Mouse (Mus musculus) E14TG2a.4 (cell line): ENCODE measurements around the gene Slc22a18.

ENCODE experiments used
- H3K27me3 ChIP-seq: 2 replicates; pipeline ENCODE4 v1.6.1; 2014; ENCODE audit warnings: low read length, control low read depth; ENCODE audit not compliant: insufficient read depth
- H3K36me3 ChIP-seq: 2 replicates; pipeline ENCODE4 v1.6.1; 2014; ENCODE audit warnings: low read length, control low read depth; ENCODE audit not compliant: insufficient read depth
- H3K4me1 ChIP-seq: replicated peaks from 2 replicates; pipeline ENCODE4 v1.6.1; 2014; ENCODE audit warnings: low read depth, low read length, control low read depth
- H3K4me3 ChIP-seq: replicated peaks from 2 replicates; pipeline ENCODE4 v1.5.1; 2014; ENCODE audit warnings: mild to moderate bottlenecking, low read length
- H3K9me3 ChIP-seq: 2 replicates; pipeline ENCODE4 v1.6.1; 2014; ENCODE audit warnings: low read length, control low read depth
- CTCF ChIP-seq: conservative IDR thresholded peaks from 2 replicates; pipeline ENCODE4 v1.5.1; 2014; ENCODE audit warnings: low read length
- NANOG ChIP-seq: IDR thresholded peaks from 2 replicates; pipeline ENCODE4 v1.6.1; 2014; ENCODE audit warnings: borderline replicate concordance, low read length, mixed read lengths
- POU5F1 ChIP-seq: IDR thresholded peaks from 2 replicates; pipeline ENCODE4 v1.6.1; 2014; ENCODE audit warnings: low read length, borderline replicate concordance

The Slc22a18 gene

DNA sequence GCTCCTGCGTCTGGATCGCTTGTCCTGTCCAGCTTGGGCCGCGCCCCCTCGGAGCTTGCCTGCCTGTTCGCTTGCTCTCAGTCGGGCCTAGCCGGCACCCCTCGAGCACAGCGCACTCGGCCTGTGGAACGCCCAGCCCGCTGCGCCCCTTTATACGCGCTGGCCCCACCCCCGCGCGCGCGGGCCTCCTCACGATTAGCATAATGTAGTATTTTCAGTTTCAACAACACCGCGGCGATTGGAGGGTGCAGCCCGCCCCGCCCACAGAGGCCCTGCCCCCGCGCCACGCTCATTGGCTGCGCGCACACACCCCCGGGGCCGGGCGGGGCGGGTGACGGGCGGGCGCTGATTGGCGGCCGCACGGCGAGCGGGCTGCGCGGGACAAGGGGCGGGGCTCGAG lies 12.7 kb upstream of the Slc22a18 start, which contains the start of gene Cdkn1c:
Gene Cdkn1c (minus strand): TSS at position 177 of the 400 bp plus-strand sequence.
- H3K36me3 ChIP-seq: no peaks in the 10 kb centered on the region
- peaks cover 94% of the 10 kb centered on the region for H3K27me3 ChIP-seq
- peak within 1 kb of the TSS; percentile 78 for H3K4me3 ChIP-seq
- TF ChIP-seq CTCF: no peak
- no peak for TF ChIP-seq NANOG
- no peak for TF ChIP-seq POU5F1
- H3K9me3 ChIP-seq: peaks cover 3% of the 10 kb centered on the region; the same call in 1 of the 2 replicates
- H3K4me1 ChIP-seq: peaks cover 48% of the 10 kb centered on the region

DNA sequence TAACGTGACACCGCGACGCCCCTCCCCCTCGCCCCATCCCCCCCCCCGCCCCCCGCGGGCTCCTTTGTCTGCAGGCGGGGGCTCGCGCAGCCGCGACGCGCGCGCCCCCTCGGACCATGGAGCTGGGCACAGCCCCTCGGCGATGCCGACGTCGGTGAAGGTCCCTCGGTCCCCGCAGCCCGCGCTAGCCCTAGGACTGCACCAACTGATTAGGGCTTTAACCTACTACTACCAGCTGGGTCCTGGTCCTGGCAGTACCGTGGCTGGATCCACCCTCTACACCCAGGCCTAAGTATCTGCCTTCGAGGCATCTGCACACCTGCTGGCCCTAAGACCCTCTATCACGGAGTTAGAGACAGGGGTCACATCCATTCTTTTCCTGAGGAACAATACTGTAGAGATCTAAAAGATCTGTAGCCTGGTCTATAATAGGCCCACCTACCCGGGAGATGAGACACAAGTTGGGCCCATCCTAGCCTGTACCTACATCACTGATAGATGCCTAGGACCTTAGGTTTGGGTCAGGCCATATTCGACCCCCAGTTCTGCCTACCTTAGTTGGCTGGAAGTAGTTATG lies 12.2 kb upstream of the Slc22a18 start:
- H3K4me1 ChIP-seq: peaks cover 53% of the 10 kb centered on the region
- H3K4me3 ChIP-seq: peak overlapping the region; percentile 52
- H3K36me3 ChIP-seq: no peaks in the 10 kb centered on the region
- H3K27me3 ChIP-seq: peaks cover 94% of the 10 kb centered on the region
- H3K9me3 ChIP-seq: peaks cover 3% of the 10 kb centered on the region; the same call in 1 of the 2 replicates
- no peak for TF ChIP-seq CTCF
- no peak for TF ChIP-seq NANOG
- no peak for TF ChIP-seq POU5F1

DNA sequence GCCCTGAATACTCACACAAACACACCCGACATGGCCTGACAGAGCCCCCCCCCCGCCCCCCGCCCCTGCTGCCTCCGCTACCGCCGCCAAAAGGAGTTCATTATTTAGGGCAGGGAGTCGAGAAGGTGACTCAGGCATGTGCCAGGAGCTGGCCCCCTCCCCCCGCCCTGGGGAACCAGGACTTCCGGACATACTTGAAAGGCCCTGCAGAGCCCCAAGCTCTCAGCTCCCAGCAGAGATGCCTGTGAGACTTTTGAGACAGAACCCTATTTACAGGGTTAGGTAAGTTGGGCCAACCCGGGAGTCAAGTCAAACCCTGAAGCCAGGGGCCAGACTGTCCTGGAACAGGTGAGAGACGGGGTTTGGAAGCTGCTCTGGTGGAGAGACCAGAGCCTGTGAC lies 11.6 kb upstream of the Slc22a18 start:
- Histone ChIP-seq H3K4me3 (no peak overlapping the region), H3K36me3 (no peaks in the 10 kb centered on the region), H3K4me1 (peaks cover 57% of the 10 kb centered on the region), H3K27me3 (peaks cover 94% of the 10 kb centered on the region), H3K9me3 (peaks cover 3% of the 10 kb centered on the region; the same call in 1 of the 2 replicates)
- TF ChIP-seq CTCF (no peak), POU5F1 (no peak), NANOG (no peak)

DNA sequence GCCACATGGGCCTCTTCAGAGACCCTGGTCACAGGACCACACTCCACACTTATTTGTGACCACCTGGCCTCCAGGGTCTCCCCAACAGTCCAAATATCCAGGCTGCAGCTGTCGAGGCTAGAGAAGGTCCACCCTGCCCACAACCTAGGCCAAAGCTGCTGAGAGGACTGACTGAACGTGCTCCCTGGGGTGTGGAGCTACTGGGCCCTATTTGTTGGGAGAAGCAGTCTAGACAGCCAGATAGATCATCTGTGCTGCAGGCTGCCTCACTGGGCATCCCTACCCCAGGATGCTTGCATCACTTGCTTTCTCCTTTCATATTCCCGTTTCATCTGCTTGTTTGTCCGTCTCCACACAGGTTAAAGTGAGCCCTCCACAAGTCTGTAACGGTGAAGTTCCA lies 11.0 kb upstream of the Slc22a18 start:
- peaks cover 2% of the 10 kb centered on the region; the same call in 1 of the 2 replicates for H3K9me3 ChIP-seq
- no peaks in the 10 kb centered on the region for H3K36me3 ChIP-seq
- peaks cover 92% of the 10 kb centered on the region for H3K27me3 ChIP-seq
- no peak overlapping the region for H3K4me3 ChIP-seq
- TF ChIP-seq POU5F1 (no peak), NANOG (no peak), CTCF (no peak)
- peaks cover 63% of the 10 kb centered on the region for H3K4me1 ChIP-seq

DNA sequence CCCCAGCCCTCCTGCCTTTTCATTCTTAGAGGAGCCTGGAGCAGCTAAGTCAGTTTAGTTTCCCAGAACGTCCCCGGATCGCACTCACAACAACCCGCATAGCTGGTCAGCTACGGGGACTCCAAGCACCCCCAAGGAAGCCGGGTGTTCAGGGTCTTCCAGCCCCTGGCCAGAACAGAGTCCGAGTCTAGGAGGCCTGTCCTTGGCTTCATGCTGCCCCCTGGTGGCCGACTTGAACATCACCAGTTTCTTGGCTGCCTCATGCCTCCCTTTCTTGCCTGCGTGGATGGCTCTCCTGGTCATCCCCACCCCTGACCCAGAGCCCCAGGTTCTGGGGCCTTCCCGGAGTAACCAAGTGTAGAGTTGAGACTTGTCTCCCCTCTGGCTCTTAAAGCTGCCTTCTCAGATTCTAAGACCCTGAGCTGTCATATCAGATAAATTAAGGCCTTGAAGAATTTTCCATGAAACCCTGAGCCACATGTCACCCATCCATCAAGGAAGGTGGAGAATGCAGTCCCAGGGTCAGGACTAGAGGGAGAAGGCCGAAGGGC lies 9.6 kb upstream of the Slc22a18 start:
- no peak for TF ChIP-seq NANOG
- peak; percentile 61 for TF ChIP-seq CTCF
- Histone ChIP-seq H3K4me3 (no peak overlapping the region), H3K36me3 (no peaks in the 10 kb centered on the region)

DNA sequence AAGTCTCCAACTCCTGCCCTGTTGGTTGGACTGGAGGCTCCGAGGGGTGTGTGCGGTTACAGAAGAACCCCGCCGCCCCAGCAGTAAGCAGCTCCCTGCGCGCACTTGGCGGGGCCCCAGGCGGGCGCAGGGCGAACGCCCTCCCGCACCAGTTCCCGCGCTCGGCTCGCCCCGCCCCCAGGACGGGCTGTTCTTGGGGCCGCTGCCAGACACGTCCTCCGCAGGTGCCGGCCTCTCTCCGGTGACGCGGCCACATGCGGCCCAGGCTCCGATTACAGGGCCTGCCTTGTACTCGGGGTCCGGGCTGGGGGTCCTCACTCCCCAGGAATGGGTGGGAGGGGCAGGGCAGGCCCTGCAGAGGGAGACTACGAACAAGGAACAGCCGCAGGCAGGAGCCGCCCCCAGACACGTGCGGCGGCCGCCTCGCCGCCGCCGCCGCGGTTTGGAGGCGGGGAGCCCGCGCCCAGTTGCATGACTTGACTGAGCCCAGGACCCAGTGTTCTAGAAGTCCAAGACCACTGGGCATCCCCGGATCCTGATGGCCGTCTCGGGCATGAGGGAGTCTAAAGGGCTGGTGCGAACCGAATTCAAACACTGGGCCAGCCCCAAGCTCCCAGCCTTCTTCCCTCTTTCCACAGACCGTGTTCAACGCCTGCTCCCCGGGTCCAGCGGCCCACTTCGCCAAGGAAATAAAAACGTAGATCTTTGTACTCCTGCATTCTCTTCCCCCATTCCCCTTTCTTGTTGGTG lies 8.6 kb upstream of the Slc22a18 start:
- H3K4me1 ChIP-seq: peaks cover 75% of the 10 kb centered on the region
- H3K4me3 ChIP-seq: peak overlapping the region; percentile 71
- peaks cover 85% of the 10 kb centered on the region for H3K27me3 ChIP-seq
- H3K36me3 ChIP-seq: no peaks in the 10 kb centered on the region
- H3K9me3 ChIP-seq: no peaks in the 10 kb centered on the region
- TF ChIP-seq CTCF: no peak
- TF ChIP-seq NANOG: no peak
- no peak for TF ChIP-seq POU5F1

More for the DNA sequence above, 9.6 kb upstream of the Slc22a18 start:
- Histone ChIP-seq H3K27me3 (peaks cover 92% of the 10 kb centered on the region), H3K9me3 (no peaks in the 10 kb centered on the region), H3K4me1 (peaks cover 74% of the 10 kb centered on the region)

DNA sequence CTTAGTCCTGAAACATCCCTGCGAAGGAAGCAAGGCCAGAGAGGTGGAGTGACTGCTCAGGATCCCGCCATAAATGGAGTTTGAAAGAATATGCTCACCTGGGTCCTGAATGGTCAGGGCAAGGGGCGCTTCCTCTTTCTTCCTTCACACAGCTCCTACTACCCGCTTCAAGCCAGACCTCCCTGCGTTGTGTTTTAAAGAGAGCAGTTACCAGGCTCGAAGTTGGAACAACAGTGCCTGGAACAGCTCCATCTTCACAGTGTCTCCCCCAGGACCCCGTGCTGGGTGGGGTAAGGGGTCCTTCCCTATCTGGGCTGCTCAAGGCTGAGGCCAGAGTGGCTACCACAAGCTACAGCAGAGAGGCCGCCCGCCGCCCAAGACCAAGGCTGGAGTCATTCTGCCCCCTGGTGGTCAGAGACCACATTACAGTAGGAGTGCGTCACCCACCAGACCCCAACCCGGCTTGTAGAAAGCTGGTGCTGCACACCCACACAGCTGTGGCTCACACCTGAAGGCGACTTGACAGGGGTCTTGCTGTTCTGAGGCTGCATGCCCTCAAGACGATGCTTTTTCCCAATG lies 7.3 kb upstream of the Slc22a18 start:
- Histone ChIP-seq H3K27me3 (peaks cover 81% of the 10 kb centered on the region), H3K4me3 (no peak overlapping the region), H3K9me3 (no peaks in the 10 kb centered on the region), H3K4me1 (peaks cover 72% of the 10 kb centered on the region), H3K36me3 (no peaks in the 10 kb centered on the region)
- peak; percentile 69 for TF ChIP-seq CTCF
- TF ChIP-seq POU5F1: no peak

DNA sequence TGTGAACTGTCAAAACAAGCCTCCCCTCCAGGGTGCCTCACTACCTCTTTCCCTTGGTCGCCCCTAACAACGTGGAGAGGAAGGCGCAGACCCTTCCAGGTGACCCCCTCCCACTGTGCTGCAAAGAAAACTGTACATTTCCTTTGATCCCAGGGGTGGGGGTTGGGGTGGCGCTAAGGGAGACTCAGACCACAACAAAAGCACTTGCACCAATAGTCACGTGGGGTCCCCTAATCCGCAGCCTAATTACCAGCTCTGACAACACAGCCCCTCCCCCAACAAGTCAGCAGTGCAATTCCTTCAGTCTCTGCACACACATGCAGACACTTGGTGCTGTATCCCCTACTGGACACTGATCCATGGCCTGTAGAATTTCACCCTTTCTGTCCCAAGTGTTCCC lies 5.8 kb upstream of the Slc22a18 start:
- H3K36me3 ChIP-seq: no peaks in the 10 kb centered on the region
- H3K9me3 ChIP-seq: no peaks in the 10 kb centered on the region
- peaks cover 58% of the 10 kb centered on the region for H3K4me1 ChIP-seq
- H3K4me3 ChIP-seq: no peak overlapping the region
- TF ChIP-seq POU5F1: no peak
- TF ChIP-seq CTCF: no peak
- TF ChIP-seq NANOG: no peak
- H3K27me3 ChIP-seq: peaks cover 68% of the 10 kb centered on the region
